Mouse (Mus musculus): ENCODE results near the gene Serp2.

Serp2 gene

DNA sequence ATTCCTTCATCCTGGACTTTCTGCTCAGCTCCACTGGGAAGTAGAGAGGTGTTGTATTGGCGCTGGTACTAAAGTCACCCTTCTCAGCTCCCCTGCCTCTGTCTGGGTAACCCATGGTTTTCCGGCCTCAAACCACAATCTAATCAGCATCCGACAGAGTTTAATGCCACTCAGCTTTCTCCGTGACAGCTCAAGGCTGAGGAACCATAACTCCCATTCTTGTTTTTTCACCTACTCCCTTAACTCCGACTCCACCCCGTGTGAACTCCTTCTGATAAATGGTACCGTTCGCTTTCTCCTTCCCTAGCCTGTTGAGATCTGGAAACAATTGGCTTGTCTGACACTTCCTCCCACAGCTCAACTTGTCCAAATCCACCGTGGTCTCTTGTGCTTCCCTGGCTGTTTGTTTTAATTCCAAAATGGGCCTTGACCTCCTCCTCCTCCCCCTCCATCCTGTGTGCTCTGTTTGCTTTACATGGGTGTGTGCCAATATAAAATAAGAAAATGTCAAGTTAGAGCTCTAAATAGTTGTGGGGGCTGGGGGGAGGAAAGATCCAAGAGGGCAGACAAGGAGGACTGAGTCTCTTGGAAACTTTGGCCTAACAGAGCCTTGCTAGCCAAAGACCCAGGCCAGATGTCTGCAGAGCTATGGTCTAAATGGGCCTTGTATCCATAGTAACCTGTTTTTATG lies 12.7 kb upstream of the Serp2 start:
- DNase-seq = no peak

DNA sequence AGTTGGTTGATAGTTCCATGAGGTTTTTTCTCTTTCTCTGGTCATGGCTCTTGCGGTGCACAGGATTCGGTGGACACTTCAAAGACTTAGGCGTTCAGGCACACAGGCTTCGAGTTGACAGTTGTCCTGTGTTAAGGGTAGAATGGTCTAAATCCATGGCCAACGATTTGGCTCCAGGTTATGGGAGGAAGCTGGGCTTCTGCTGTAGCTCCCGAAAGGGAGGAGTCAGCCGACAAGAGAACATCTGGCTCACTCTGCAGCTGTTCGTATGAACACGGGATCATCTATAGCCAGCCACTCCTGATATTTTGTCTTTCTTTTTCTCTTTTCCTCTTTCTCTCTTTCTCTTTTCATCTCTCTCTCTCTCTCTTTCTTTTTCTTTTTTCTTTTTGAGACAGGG lies 11.9 kb upstream of the Serp2 start:
- DNase-seq = no peak

GRCm38 (mm10) chr14:76567280-76567679 lies 10.6 kb upstream of the Serp2 start:
- peak; percentile 15 to 59 for DNase-seq

GRCm38 (mm10) chr14:76566711-76567110 lies 10.0 kb upstream of the Serp2 start:
- no peak for DNase-seq

- no peak for DNase-seq
Observed at GRCm38 (mm10) chr14:76566193-76566592, 9.5 kb upstream of the Serp2 start.

DNA sequence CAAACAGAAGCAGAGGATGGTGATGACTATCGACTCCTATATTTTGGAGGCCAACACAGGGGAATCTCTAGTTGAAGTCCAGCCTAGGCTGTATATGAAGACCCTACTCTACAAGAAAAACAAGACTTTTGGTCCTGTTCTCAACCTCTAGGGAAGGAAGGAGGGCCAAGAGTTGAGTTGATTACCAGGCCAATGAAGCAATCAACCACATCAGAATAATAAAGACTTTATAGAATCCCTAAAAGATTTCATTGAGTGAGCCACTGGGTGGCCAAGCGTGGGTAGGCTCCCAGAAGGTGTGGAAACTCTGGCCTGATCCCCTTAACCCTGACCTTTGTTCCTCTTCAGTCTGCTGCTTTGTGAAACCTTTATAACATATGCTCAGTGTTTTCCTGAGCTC lies 2.5 kb upstream of the Serp2 start:
- DNase-seq = no peak

- DNase-seq = peak in 1 of 2 experiments; percentile 59
Observed at GRCm38 (mm10) chr14:76558171-76558570, 1.5 kb upstream of the Serp2 start.

DNA sequence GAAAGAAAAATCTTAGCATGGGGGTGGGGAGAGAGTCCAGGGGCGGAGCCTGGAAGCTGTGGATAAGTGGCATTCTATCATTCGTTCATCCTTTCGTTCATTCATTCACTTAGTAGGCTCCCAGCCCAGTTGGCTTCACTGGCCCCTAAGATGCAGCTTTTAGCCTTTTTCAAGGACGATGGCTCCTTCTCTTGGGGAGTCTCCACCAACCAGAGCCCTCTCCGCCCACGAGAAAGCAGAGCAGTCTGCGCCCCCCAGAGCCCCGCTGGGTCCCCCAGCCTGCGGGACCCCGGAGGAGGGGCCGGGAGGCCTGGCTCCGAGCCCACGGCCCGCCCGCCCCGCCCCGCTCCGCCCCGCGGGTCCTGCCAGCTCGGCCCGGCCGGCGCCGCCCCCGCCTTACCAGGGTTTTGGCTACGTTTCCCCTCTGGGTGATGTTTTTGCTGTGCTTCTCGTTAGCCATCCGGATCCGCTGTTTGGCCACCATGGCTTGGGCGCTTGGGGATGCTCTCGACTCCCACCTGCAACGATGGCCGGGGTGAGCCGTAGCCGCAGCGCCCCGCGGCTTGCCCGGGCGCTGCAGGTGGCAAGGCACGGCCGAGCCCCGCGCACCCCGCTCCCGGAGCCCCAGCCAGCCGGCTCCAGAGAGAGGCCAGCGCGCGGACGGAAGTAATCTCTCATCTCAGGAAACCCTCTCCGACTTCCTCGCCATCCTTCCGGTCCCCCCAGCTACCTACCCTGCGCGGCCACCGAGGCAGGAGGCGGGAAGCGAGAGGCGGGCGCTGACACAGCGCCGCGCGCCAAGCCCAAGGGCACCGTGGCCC lies 448 bp downstream of the Serp2 start:
- peak; percentile 69 to 82 for DNase-seq

GRCm38 (mm10) chr14:76555263-76556030 lies 1.2 kb downstream of the Serp2 start:
- no peak for DNase-seq

DNA sequence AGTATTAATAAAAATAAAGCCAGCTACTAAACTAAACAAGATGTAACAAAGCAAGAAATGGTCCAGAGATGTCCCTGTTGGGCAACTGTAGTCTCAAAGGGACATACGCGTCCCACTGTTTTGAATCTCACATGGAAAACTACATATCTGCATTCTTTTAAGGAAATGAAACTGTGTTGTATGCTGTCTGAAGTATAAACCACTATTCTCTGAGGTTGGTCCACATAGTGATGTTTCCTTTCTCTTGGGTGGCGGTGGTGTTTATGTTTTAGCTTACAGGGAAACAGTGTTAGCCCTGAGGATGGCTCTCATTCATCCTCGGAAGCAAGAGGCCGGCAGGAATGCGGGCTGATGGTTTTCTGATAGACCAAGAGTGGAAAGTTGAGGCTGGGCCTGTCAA lies 12.6 kb downstream of the Serp2 start:
- no peak for DNase-seq

DNA sequence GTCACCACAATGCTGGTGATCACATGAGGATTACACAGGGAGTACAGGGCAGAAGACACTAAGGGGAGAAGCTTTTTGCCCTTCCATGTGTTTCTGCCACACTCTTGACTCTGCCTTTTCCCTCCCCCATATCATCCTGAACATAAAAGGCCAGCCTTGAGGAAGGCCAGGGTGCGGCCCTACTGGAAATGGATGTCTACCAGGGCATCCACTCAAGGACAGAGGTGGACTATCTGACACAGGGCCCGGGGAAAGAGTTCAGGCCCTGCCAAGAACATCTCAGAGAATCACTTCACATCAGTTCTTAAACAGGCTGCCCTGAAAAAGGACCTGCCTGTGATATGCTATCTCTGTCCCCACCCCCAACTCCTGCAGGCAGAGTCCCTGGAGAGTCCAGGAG lies 15.3 kb downstream of the Serp2 start:
- DNase-seq = no peak

DNA sequence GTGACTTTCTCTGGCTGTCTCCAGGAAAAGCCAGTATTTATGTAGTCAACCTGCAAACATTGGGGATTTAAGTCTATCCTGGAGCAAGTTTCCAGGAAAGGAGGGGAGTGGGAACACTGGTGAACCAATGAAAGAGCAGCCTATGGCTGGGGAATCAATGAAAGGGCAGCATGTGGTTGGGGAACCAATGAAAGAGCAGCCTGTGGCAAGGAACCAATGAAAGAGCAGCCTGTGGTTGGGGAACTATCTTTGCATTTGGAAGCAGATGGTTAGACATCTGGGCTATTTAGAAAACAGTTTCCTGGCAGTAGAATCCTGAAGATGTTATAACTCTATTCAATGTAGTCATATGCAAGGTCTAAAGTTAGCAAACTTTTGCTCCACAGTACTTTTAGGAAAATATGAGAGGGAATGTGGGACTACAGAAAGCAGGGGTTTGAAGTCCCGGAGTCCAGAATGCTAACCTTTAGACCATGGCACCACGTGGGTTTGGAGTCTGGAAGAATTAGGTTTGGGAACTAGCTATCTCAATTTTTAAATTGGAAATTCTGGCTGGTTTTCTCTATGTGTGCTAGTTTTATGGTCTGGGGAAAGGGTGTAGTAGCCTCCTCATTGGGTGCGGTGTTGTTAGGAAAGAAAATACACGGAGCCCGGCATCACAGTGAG lies 16.6 kb downstream of the Serp2 start:
- DNase-seq = no peak

DNA sequence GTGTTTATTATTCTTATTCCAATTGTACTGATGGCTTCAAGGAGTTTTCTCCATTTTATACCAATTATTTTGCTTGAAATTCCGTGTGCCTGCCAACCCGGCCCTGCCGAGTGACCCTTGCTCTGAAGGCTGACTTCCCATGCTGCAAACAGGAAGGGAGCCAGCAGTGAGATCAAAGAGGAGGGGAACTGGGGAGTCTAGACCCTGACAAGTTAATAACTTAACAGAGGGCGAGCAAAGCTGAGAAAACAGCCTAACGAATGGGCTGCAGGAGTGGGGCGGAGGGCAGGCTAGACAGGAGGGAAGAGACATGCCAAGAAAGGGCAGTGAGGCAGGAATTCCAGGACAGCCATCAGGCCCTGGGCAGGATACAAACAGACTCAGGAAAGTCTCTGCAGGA lies 19.8 kb downstream of the Serp2 start:
- DNase-seq = peak; percentile 84 to 93

GRCm38 (mm10) chr14:76535096-76535495 lies 21.6 kb downstream of the Serp2 start:
- DNase-seq = no peak

DNA sequence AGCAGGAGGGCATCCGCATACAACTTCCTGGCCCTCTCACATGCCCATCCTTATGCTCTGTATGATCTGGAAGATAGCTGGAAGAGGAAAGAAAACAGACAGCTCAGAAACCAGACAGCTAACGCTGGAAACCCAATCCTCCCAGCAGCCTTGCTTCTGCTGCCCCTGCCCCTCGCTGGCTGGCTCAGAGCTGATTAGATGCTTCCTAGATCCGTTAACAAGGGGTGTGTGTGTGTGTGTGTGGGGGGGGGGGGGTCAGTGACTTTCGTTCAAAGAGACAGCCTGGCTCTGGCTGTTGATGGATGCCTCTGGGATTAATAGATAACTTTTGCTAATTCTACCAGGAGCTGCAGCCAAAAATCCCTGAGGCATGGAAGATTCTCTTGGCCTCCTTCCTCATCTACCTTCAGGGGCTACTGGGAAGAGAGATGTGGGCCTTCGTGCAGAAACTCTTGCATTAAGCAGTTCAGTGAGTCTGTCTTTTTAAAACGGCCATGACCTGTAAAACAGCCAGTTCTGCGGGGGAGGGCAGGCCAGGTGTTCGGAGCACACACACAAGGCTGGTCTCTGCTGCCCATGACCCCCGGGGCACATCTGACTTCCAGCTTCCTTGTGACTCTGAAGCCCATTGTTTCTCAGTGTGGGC lies 23.4 kb downstream of the Serp2 start:
- DNase-seq = peak; percentile 62 to 85

DNA sequence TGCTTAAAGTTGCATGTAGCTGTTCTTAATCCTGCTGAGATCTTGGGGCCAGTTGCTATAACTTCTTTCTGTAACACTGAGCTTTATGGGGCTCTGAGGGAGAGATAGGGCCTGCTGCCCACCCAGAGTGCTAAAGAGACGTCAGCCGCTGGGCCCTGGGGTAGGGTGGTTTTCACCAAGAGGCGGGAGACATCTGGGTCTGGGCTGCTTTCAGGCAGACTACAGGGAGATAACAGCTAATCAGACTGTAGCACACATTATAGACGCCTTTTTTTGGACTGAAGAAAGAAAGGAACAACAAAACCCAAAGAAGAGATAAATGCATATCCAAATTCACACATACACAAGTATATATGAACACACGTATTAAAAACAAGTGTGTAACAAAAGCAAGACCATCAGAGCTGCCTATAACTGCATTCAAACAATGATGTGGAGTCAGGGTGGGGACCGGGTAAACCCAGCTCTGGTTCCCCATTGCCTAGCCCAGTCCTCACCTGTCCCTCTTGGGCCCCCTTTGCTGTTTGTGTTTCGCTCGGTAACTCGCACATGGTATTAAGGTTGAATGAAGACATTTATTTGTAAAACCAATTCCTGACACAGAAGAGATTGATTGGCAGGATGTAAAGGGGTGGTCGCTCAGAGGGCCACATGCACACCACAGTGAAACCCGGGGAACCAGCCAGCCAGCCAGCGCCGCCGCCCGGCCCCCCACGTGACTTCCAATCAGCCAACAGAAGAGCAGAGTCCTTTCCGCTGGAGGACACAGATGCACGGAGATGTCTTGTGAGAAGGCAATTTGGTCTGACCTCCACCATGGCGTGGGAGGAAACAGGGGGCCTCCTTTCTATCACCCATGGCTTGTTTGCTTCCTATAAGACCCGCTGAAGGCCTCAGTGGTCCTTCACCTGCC lies 24.2 kb downstream of the Serp2 start:
- DNase-seq = peak; percentile 72 to 81

DNA sequence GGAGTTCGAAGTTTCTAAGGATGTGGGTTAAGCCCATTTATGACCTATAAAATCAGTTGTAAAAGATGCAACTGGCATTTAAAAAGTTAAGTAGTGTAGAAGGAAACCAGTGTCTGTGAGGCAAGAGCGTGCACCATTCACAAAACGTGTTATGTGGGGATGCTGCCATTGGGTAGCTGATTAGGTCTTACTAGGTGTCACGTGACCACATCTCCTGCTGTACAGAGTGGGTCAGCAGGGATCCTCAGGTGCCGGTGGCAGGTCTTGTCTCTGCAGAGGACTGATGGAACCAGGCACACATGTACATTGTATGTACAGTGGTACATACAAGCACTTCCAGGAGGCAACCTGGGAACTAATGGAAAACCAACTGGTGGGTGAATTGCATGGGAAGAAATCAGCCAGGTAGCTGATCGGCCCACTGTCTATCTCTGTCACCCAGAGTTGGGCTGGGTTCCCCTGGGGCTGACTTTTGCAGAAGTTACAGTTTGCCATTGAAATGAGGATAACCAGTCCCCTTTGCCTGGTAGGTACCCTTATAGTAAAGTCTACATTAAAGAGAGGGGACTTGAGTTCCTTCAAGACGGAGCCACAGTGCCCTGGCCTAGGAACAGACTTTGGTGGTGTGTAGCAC lies 25.5 kb downstream of the Serp2 start:
- DNase-seq = no peak

GRCm38 (mm10) chr14:76528641-76529040 lies 28.0 kb downstream of the Serp2 start:
- DNase-seq = peak in 1 of 2 experiments; percentile 51

- DNase-seq = no peak
Observed at GRCm38 (mm10) chr14:76527758-76528313, 28.9 kb downstream of the Serp2 start.

GRCm38 (mm10) chr14:76527030-76527719 lies 29.5 kb downstream of the Serp2 start:
- DNase-seq = no peak
